Mouse (Mus musculus) embryonic fibroblast, embryonic 13.5 days (primary cell): ENCODE results near the gene Gm10234. TPM values are rescaled to one million over a fixed set of nuclear protein-coding genes. Genes with fewer than 3 reads are reported as not detected.

Experiments
- H3K27ac ChIP-seq: 2 replicates; pipeline ENCODE4 v1.5.1; 2012; ENCODE audit warnings: low read length, control low read depth, inconsistent platforms; ENCODE audit not compliant: insufficient read depth
- H3K4me1 ChIP-seq: 2 replicates; pipeline ENCODE4 v1.6.1; 2011; ENCODE audit warnings: low read length; ENCODE audit not compliant: control insufficient read depth, insufficient read depth
- H3K4me3 ChIP-seq: 2 replicates; pipeline ENCODE4 v1.5.1; 2011; ENCODE audit warnings: mild to moderate bottlenecking, control low read depth, low read length; ENCODE audit not compliant: insufficient read depth
- CTCF ChIP-seq: IDR thresholded peaks from 2 replicates; pipeline ENCODE4 v1.5.1; 2011; ENCODE audit warnings: mild to moderate bottlenecking, control low read depth, low read length, moderate library complexity, borderline replicate concordance; ENCODE audit not compliant: insufficient read depth
- POLR2A ChIP-seq: IDR thresholded peaks from 2 replicates; pipeline ENCODE4 v1.6.1; 2011; ENCODE audit warnings: low read depth, mild to moderate bottlenecking, control low read depth, low read length, moderate library complexity
- polyA plus RNA-seq: library from polyadenylated mRNA; stranded (reverse); fragments of >200 nt; gene quantifications from 2 replicates; pipeline ENCODE4 v1.2.4, GENCODE M21; 2011; ENCODE audit warnings: low read depth; ENCODE audit not compliant: missing spikeins, insufficient read length

Gene Gm10234
- polyA plus RNA-seq, result not detected in 2 replicates

DNA sequence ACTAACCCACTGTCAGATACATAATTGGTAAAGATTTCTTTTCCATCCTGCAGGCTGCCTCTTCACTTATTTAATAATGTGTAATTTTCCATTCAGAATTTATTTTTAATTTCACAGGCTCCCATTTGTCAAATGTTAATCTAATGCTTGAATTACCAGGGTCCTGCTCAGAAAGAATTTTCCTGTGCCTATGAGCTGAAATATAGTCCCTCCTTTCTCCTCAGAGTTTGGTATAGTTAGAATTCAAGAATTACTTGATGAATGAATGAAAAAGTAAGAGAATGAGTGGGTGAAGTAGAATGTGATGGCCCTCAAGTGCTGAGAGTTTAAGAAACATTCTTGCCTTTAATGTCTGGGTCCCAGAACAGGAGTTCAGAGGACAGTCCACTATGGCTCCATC is at the start of gene Gm10234:
TSS of gene Gm10234 (plus strand) at position 301 of the 400 bp plus-strand sequence.
- H3K4me1 ChIP-seq, result no peaks in the 10 kb centered on the region
- no peak within 1 kb of the TSS for H3K27ac ChIP-seq
- no peak for TF ChIP-seq CTCF
- no peak for TF ChIP-seq POLR2A
- H3K4me3 ChIP-seq, result no peak within 1 kb of the TSS

DNA sequence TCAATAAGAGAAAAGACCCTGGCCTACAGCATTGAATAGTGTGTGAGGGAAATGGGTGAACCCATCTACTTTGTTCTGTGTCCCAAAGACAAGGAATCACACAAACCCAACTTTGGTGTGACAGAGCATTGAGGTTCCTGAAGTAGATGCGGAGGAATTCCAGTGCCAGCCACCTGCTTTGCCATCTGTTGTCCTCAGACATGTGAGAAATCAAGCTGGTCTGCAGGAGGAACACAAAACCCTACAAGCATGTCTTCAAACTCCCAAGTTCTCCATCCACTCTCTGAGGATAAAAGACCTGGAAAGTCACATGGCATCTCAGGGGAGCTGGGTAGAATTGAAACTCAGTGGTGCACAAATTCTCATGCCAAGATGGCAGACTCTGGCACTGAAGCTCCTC is 44.3 kb upstream of the Gm10234 start:
- Histone ChIP-seq H3K4me1 (no peaks in the 10 kb centered on the region), H3K4me3 (no peak overlapping the region), H3K27ac (no peak overlapping the region)
- no peak for TF ChIP-seq POLR2A
- TF ChIP-seq CTCF, result no peak

DNA sequence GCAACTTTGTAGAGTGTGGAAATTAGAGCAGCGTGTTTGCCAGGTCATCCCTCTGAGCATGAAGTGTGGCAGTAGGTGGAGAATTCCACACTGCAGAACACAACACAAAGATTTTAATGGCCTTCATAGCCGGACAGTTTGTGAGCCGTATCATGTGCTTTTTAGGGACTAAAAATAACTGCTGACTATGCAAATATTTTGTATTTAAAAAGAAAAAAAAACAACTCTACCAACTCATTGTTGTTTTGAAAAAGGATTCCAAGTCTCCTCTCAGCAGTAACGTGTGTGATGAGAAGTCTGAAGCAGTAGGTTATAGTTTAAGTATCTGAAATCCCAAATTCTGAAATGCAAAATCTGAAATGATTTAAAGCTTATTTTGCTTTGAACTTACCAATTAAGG is 25.9 kb upstream of the Gm10234 start:
- Histone ChIP-seq H3K4me3 (no peak overlapping the region), H3K27ac (no peak overlapping the region), H3K4me1 (no peaks in the 10 kb centered on the region)
- no peak for TF ChIP-seq POLR2A

DNA sequence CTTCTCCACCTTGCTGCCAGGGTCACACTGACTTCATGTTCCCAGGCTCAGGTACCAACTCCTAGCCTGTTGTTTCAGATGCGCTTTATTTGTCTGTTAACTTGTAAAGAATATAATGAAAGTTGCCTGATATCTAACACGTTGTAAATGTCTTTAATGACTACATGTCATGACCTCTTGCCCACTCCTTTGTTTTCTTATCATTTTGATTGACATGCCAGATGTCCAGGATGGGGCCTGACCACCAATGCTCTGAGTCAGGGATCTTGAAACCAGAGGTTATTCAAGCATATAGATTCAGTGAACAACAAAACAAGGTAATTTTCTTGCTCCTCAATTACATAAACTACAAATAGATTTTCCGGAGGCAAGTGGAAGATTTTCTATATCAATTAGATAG is 23.5 kb upstream of the Gm10234 start:
- Histone ChIP-seq H3K27ac (no peak overlapping the region), H3K4me1 (no peaks in the 10 kb centered on the region), H3K4me3 (no peak overlapping the region)
- TF ChIP-seq POLR2A (no peak), CTCF (no peak)

DNA sequence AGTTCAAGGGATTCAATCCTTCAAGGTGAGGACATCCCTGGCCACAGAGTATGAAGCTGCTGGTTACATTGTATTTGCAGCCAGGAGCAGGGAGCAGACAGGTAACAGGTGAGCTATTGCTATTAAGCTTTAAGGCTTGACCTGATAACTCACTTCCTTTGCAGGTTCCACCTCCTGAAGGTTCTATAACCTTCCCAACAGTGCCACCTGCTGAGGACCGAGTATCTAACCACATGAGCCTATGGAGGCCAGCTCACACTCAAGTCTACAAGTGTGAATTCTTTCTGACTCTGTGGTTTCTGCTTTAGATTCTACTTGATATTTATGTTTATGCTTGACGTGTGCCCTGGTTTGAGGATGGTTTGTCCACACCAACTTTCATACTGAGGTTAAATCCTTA is 21.3 kb upstream of the Gm10234 start:
- no peak for TF ChIP-seq CTCF
- TF ChIP-seq POLR2A, result no peak
- Histone ChIP-seq H3K27ac (no peak overlapping the region), H3K4me3 (no peak overlapping the region), H3K4me1 (no peaks in the 10 kb centered on the region)

DNA sequence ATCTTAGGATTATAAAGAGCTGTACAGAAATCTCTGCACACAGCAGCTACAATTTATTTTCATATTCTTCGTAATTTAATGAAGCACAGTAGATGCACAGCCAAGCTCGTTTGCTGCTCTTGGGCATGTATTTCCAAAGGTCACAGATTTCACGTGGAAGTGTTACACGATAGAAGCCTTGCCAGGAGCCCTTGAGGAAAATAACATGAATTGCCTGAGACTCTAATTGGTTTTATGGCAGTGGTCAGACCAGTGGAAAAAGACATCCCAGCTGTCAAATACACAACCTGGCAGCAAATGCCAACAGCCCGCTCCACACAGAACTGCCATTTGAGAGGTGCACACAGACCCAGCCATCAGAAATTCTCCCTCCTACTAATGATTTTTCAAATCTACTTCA is 9.3 kb downstream of the Gm10234 start:
- Histone ChIP-seq H3K4me3 (no peak overlapping the region), H3K4me1 (no peaks in the 10 kb centered on the region), H3K27ac (no peak overlapping the region)
- TF ChIP-seq POLR2A, result no peak
- no peak for TF ChIP-seq CTCF

DNA sequence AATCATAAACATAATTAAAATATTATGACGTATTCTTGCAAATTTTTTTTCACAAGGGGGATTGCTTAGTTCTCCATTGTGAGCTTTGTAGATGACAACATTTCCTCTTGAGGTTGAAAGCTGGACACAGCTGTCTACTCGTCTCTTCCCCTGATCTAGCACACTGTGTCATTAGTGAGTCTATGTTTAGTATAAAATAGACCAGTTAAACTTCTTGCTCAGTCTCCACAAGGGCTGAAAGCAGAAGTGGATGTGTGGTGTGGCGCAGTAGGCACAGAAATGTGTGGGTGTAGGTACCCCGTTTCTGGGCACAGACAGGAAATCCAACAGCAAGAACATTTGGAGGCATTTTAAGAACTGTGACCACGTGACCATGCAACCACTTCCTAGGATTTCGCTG is 12.9 kb downstream of the Gm10234 start:
- H3K27ac ChIP-seq, result no peak overlapping the region
- H3K4me3 ChIP-seq, result no peak overlapping the region
- no peak for TF ChIP-seq POLR2A
- no peak for TF ChIP-seq CTCF
- H3K4me1 ChIP-seq, result no peaks in the 10 kb centered on the region

DNA sequence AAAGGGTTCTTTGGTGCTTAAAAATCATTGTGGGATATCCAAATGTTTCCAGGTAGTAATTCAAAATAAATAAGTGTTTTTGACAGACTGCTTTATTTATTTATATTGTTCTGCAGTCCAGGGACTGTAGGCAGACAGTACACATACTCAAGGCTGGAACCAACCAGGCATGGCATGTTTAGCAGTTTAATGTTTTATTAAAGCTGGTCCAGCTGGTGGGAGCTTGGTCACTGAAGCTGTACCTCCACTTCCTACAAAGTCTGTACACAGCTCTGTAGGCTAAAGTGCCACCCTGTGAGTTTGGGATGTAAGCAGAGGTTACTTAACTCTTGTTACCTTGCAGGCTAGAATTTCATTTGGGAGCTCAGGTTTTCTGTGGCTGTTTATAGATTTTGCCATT is 27.5 kb downstream of the Gm10234 start:
- Histone ChIP-seq H3K4me3 (no peak overlapping the region), H3K27ac (no peak overlapping the region), H3K4me1 (no peaks in the 10 kb centered on the region)
- no peak for TF ChIP-seq POLR2A
- TF ChIP-seq CTCF, result no peak

DNA sequence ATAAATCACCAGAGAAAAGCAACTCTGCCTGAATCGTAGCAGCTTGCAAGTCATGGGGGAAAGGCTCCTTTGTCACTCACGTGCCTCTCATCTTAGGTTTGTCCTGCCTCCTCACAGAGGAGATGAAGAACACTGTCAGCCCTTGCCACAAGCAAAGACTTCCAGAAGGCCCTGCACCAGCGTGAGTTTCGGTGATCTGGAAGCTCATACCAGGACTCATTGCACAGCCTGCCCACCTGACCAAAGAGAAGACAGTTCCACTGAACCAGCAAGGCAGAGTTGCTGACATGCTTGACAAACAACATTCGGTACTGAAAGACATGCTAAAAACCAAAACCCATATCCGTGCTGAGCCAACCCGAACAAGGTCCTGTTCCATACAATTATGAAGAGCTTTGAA is 31.1 kb downstream of the Gm10234 start:
- H3K4me3 ChIP-seq, result no peak overlapping the region
- H3K4me1 ChIP-seq, result no peaks in the 10 kb centered on the region
- no peak overlapping the region for H3K27ac ChIP-seq
- TF ChIP-seq POLR2A (no peak), CTCF (no peak)

DNA sequence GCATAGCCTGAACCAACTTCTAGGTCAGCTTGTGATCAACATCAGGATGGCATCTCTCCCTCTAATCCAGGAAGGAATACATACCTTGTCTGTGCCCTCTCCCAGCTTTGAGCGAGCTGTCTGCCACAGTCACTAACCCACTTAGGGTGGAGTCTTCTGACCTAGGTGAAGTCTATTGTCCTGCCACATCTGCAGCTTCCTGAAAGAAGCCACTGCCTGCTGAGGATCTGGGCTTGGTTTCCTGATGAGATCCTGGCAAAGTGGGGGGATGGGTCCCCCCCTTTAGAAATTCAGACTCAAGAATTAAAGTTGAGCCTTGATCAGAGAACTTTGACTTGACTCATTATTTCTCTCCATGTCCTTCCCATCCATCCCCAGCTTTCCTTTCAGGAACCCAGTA is 32.0 kb downstream of the Gm10234 start:
- TF ChIP-seq POLR2A, result no peak
- Histone ChIP-seq H3K27ac (no peak overlapping the region), H3K4me3 (no peak overlapping the region), H3K4me1 (no peaks in the 10 kb centered on the region)

DNA sequence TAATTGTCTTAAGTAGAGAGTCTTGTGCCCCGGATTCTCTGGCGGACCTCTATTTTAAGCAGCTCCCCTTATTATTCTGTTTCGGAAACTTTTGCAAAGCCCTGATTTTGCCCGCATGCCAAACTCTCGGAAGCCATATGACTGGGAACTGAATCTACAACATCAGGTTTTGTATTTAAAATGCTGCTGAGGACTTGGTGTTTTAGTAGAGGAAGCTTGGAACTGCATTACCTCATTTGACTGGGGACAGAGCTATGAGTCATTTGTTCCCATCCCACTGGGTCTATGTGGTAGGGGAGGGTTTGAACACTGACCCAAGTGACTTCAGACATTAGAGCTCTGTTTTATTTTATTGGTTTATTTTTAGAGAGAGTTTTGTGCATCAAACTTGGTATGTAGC is 38.2 kb downstream of the Gm10234 start:
- Histone ChIP-seq H3K27ac (no peak overlapping the region), H3K4me3 (no peak overlapping the region), H3K4me1 (no peaks in the 10 kb centered on the region)
- no peak for TF ChIP-seq CTCF
- TF ChIP-seq POLR2A, result no peak
